Mouse (Mus musculus) ES-Bruce4 (cell line): Measurements from ENCODE around the gene Rtn1.

ENCODE experiments used
- CTCF ChIP-seq: IDR thresholded peaks from one replicate; pipeline ENCODE4 v1.8.1; 2011; ENCODE audit warnings: low read depth, low read length
- EP300 ChIP-seq: IDR thresholded peaks from 2 replicates; pipeline ENCODE4 v1.6.1; 2011; ENCODE audit warnings: low read depth, low read length; ENCODE audit not compliant: insufficient read depth
- POLR2A ChIP-seq: IDR thresholded peaks from one replicate; pipeline ENCODE4 v1.8.1; 2011; ENCODE audit warnings: low read length; ENCODE audit not compliant: insufficient read depth

DNA sequence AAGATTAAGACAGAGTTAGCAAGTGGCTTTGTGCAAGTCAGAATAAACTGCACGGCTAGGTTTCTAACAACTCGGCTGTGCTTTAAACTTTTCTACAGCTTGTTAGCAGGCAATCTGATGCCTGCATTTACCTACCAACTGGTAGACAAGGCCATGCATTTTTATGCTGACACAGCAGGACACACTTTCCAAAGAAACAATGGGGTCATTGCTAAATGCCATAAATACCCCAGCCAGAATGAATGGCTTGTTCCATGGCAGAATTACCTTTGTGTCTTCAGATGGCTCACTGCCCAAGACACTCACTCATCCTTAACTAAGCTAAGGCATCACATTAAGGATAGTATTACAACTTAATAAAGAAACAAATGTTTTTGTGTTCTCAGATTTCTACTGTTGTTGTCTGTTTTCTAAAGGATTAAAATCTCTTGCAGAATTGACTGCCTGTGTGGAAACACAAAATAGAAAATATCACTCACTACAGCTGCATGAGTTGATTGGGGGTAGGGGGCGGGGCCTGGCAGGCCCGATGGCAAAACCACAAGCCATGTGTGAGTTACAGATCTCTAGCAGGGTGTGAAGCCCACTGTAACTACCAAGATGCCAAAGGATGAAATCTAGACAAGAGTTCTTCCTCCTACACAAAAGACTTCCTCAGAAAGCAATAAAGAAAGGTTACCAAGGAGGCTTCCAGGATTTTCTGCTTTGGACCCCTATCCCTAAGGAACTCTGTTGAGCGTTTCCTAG is 129.6 kb downstream of the Rtn1 start:
- TF ChIP-seq EP300, result no peak
- no peak for TF ChIP-seq CTCF
- TF ChIP-seq POLR2A, result no peak
